Mouse (Mus musculus) heart, postnatal 14 days (tissue): ENCODE results near the gene Fancd2os. TPM values are rescaled to one million over a fixed set of nuclear protein-coding genes. Genes with fewer than 3 reads are reported as not detected.

ENCODE experiments used
- DNase-seq, 2 experiments: peaks; one replicate each; pipeline ENCODE4 v3.0.0; 2021 to 2022
- intact Hi-C: fragments of 180-260 bp; cut with DNase I; formaldehyde crosslinking; loops from one replicate; pipeline ENCODE4 v1.15.1; 2025
- long read RNA-seq, 2 experiments: library from polyadenylated mRNA; stranded (forward); transcript quantifications; one replicate each; pipeline ENCODE4 v2.0.0; 2021
- total RNA-seq, 2 experiments: library from RNA; stranded (reverse); gene quantifications; 2 replicates each; pipeline ENCODE4 v1.2.3; 2021

The Fancd2os gene
- total RNA-seq: not detected
- long read RNA-seq, experiment 1: 0 reads
- long read RNA-seq, experiment 2: 0 reads

DNA sequence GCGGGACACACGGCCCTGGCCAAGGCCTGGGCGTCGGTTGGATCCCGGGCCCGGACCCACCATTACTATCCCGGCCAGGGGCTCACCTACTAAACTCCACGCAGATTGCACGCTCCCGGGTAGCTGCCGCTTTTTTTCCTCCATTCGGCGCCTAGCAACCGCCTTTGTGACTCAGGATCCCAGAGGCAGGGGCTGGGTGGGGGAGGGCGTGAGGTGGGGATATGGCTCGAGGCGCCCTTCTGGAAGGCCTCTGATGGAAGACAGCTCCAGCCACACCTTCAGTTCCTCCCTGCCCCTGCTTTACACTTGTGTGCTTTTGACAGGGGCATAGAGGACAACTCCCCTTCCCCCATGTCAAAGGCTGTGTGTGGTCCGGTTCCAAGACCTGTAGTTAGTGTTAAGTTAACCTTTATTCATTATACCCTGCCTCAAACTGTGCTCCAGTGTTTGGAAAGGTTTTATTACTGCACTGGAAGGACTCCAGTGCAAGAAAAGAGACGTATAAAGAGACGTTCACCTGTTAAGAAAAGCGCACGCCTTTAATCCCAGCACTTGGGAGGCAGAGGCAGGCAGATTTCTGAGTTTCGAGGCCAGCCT, at the start of gene Fancd2os:
Fancd2os (minus strand) TSS at position 173 of the 597 bp plus-strand sequence.
- no peak for DNase-seq
- intact Hi-C loops: no loop called here

DNA sequence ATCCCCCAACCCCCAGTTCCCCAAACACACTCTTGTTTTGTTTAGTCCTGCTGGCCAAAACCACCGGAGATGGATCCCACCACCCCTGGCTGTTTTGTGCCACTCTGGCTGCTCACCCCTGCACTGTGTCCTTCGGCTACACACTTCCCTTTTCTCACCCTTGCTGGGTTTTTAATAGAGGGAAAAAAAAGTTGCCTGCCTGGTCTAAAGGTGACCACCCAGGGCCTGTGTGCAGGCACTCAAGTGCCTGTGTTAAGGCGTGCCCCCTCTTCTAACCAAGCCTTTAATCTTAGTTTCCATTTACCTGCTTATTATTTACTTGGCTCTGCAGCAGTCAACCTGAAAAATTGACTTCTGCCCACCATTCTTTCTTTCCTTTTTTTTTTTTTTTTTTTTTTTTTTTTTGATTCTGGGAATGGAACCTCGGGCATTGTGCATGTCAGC, 49.7 kb upstream of the Fancd2os start:
- no peak for DNase-seq
- intact Hi-C loops: no loop called here

DNA sequence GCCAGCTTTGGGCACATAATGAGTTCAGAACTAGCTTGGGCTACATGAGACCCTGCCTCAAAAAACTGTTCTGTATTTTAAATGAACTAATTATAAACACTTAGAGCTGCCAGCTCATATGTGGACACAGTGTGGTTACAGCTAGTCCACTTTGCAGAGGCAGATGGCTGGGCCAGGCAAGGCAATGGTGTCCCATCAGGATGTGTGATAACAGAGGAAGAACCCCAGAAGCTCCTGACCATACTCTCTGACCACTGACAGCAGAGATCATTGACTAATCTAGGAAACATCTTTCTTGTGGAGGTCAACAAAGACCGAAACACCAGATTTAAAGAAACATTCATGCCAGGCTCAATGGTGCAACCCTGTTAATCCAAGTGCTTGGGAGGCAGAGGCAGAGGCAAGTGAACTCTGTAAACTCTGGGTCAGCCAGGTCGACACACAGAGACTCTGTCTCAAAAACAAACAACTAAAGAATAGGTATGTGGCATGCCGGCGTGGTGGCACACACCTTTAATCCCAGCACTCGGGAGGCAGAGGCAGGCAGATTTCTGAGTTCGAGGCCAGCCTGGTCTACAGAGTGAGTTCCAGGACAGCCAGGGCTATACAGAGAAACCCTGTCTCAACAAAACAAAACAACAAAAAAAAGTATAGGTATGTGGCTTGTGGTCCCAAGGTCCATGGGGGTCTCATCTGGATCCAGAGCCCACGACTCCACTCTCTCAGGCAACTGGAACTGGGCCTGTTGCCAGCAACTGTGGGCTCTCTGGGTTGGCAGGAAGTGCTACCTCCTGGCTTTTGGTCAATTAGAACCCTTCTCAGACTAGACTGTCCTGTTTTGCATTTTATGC, 49.1 kb upstream of the Fancd2os start:
- no peak for DNase-seq
- intact Hi-C loops: no loop called here

DNA sequence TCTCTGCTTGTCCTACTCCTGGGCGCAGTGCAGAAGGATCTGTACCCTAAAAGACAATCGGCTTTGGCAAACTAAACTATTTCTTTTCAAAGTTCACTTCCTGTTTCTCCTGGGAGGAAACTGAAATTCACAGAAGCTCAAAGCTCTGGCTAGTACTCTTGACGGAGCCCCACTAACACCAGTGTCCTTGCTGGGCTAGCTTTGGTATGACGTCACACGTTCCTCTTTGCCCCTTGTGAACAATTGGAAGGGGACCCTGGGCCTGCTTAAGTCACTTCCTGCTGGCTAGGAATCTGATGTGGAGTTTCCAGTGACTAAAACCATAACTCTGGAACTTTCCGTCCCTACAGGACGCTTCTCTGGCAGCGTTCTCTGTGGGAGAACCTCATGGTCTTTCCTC, 44.3 kb upstream of the Fancd2os start:
- intact Hi-C loops: no loop called here
- DNase-seq: peak; percentile 56

DNA sequence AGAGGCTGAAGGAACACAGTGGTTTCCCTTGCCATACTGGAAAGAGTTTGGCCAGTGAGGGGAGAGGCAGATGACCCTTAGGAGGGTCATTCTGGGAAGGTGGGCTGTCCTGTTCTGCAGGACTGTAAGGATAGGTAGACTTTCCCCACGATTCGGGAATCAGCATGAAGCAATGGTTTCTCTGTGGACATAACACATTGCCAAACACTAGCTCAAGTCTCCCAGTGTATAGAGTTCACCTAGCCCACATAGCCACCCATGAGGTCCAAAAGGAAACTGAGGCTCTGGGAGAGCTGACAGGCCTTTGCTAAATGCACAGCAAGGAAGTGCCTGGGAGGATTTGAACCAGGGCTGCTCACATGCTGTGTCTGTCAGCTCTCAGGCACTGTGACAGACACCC, 43.5 kb upstream of the Fancd2os start:
- no peak for DNase-seq
- intact Hi-C loops: no loop called here

DNA sequence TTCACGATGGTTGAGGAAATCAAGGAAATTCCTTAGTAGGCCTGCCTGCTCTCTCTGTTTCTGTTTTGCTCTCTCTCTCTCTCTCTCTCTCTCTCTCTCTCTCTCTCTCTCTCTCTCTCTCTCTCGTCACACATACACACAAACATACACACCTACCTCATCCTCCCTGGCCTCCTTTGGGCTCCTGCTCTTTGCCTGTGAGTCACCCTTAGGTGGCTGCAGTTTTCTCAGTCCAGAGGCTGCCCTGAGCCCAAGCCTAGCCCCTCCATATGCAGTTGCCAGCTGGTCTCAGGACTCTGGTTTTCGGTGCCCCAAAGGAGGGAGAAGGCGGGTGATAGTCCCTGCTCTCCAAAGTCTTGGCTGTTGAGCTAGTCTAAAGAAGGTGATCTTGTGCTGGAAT, 42.5 kb upstream of the Fancd2os start:
- intact Hi-C loops: no loop called here
- DNase-seq: no peak

DNA sequence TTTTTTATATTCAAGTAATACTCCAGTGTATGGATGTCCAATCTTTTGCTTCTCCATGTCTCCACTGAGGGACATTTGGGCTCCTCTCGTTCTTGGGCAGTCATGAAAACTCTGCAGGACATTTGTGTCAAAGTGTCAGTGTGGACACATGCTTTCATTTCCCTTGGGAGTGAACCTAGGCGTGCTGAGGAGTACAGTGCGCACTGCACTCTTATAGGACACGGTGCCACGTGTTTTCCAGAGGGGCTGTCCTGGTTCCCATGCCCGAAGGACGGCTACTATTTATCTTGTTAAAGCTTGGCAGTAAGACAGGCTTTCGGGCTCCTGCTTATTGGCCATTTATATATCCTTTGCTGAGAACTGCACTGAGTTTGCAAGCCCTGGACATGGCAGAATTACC, 42.1 kb upstream of the Fancd2os start:
- DNase-seq: no peak
- intact Hi-C loops: no loop called here

DNA sequence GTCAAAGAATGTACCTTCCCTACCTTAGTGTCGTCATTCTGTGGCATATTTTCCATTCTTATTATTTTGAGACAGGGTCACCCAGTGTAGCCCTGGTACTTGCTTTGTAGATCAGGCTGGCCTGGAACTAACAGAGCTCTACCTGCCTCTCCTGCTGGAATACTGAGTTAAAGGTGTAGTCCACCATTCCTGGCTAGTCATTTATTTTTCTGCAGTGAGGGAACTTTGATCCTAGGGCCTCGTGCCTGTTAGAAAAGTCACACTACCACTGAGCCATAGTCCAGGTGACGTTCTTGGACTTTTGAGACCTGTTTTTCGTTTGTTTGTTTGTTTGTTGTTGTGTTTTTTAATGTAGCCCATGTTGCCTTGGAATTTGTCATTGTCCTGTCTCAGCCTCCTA, 38.7 kb upstream of the Fancd2os start:
- intact Hi-C loops: loop anchor here (2.0 kb wide), 1 partner anchor 58 kb away; the partner anchor contains the start of gene Tatdn2
- DNase-seq: no peak

DNA sequence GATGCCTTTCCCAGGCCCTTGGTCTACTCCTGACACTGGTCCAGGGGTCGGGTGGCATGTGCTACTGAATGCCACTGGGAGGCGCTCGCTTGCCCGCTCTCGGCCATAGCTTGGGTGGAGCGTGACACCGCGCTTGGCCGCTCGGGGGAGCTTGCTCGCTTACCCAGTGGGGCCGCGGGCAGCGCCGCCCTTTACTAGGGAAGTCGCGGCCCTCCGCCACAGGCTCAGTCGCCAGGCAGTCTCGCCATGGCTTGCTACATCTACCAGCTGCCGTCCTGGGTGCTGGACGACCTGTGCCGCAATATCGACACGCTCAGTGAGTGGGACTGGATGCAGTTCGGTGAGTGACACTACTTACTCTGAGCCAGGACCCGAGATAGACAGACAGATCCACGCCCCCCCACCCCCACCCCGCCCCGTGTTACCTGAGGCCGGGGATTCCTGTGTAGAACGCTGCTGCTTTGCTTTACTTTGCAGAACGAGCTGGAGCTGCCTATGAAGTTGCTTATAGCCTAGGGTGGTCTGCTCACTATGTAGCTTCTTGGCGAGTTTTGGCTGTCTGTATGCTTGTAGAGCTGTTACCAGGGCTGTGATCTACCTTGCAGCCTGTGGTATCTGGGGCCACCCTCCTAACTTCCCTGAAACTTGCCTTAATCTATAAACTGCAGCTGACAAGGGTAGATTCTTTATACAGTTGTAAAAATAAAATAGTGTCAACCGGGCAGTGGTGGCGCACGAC, 38.0 kb upstream of the Fancd2os start, which contains the start of gene Irak2:
Irak2 (plus strand) TSS at position 166 of the 739 bp plus-strand sequence.
- intact Hi-C loops: loop anchor here (1.0 to 2.0 kb wide), 2 partner anchors 43 to 58 kb away; partner anchors contain the start of gene Tatdn2
- DNase-seq: peak; percentile 97 to 98

DNA sequence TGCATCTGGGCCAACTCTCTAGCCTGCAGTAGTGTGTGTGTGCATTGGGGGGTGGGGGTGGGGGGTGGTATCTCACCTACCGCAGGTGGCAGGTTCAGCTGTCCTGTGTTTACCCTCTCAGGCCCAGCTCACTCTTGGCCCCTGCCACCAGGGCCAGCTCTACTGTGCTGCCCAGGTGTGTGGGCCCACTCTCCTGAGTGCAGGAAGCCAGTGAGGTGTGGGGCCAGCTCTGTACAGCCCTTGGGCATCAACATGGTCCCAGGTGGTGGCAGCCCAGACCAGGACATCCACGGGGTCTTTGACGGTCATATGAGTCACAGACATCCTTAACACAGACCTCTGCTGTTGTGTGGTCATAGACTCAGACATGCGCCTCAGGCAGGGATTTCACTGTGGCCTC, 32.3 kb upstream of the Fancd2os start:
- intact Hi-C loops: no loop called here
- no peak for DNase-seq

DNA sequence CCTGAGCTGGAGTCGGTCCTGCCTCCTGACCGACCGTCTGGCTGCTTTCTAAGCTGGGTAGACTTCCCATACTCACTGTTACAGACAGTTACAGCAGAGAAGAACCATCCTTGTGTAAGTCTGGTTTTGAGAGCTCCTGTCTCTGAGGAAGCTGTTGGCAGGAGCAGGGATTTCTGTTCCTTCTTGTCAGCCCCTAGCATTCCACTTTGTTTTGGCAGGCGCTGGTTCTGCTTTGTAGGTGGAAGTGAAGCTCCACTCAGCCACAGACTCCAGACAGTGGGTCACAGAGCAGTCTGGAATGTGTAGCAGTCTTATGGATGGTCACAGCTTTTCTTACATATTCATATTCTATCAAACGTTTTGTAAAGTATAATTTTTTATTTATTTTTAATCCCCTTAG, 29.8 kb upstream of the Fancd2os start:
- intact Hi-C loops: no loop called here
- no peak for DNase-seq

DNA sequence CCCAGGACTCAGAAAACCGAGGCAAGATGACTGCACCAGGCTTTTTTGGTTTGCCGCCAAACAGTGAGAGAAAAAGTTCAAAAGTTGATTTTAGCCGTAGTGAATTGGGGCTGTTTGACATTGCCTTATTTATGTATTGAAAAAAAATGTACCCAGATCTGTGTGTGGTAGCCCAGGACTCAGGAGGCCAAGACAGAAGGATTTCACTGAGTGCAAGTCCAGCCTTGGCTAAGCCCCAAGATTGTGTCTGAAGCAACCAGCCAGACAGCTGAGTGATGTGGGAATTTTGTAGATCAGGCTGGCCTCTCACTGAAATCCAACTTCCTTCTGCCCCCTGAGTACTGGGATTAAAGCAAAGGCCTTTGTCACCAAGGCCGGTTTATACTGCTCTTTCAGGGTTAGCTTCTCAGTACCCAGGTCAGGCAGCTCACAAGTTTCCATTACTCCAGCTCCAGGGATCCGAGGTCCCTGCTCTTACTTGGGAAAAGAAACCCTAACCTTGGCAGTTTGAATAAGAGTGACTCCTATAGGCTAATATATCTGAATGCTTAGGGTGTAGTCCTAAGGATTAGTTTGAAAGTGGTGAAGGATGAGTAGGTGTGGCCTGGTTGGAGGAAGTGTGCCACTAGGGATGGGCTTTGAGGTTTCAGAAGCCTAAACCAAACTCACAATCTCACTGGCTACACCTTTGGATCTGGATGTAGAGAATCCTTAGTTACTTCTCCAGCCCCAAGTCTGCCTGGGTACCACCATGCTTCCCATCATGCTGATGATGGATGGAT, 24.7 kb upstream of the Fancd2os start:
- no peak for DNase-seq
- intact Hi-C loops: no loop called here

DNA sequence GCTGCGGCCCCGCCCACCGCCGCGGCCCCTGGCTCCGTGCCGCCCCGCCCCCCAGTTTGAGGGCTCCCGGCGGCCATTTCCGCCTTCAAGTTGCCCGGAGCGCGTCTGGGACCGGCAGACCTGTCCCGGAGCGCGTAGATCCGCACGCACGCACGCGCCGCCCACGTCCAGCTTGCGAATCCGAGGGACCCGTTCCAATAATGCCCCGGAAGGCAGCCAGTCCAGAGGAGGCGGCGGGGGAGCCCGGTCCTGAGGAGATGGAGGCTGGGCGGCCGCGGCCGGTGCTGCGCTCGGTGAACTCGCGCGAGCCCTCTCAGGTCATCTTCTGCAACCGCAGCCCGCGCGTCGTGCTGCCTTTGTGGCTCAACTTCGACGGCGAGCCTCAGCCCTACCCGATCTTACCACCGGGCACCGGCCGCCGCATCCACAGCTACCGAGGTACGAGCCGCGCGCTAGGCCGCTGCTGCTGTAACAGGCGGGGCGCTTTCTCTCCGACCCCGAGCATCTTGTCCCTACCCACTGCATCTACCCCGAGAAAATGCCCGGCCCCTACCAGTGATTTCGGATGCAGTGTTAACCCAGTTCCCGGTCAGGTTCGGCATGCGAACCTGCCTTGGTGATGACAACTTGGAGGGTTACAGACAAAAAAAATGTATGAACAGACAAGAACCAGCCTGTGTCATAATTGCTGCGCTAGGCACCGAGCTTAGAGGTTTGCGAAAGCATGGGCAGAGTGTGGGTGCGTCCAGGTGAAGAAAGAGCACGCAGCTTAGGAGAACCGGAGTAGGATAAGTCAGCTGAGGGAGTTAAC, 23.6 kb upstream of the Fancd2os start, which contains the start of gene Vhl:
Vhl (plus strand) TSS at position 19 of the 811 bp plus-strand sequence.
- peak; percentile 90 for DNase-seq
- intact Hi-C loops: no loop called here

DNA sequence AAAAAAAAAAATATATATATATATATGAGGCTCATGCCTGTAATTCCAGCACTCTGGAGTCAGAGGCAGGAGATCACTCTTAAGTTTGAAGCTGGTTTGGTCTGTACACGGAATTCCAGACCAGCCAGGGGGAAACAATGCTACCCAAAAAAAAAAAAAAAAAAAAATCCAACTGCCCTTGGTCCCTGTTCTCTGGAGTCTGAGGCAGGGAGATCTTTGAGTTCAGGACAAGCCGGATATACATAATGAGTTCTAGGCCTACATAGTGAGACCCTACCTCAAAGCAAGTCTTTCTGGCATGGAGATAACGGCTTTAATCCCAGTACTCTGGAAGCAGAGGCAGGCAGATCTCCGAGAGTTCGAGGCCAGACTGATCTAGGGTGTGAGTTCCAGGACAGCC, 22.9 kb upstream of the Fancd2os start:
- no peak for DNase-seq
- intact Hi-C loops: no loop called here

DNA sequence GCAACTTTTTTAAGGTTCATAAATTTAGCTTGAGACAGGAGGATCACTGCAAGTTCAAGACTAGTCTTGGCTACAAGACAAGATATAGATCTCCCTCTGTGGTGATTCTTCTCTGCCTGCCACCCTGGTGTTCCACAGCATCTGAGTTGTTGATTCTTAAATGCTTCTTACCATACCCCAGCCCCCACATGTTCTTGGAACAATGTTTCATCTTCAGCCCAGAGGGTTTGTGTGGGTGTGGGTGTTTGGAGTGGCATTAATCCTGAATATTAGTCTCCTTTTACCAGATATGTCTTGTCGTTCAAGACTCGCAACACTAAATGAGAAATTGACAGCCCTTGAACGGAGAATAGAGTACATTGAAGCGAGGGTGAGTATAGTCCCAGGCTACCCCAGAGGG, 15.0 kb upstream of the Fancd2os start:
- DNase-seq: no peak
- intact Hi-C loops: no loop called here

DNA sequence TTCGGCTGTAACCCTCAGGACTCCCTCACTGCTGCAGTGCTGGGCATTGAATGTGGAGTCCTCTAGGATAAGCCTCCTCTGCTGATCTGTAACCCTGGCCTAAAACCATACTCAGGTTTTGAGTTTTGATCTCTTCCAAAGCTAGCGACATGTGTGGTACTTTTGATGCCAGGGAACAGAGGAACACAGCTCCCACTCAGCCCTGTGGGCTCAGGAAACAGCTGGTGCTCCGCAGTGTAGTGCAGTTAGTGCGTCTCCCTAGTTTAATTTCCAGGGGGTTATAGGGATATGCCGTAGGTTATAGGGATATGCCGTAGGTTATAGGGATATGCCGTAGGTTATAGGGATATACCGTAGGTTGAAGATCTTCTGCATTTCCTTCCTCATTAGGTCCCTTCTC, 14.5 kb upstream of the Fancd2os start:
- DNase-seq: no peak

DNA sequence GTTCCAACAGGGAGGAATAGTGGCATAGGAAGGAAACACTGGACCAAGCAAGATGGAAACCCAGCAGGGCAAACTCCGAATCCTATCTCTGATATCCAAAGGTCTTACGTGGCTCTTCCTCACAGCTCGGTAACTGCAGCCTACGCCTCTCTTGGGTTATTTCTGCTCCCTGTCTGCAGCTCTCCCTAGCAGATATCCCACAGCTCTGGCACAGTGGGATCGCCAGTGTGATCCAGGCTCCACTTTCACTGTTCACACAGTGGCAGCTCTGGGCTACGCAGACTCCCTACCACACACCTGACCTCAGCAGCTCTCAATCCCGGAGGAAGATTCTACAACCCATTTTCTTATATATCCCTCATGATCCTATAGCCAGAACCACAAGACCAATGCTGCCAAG, 13.6 kb upstream of the Fancd2os start:
- intact Hi-C loops: no loop called here
- DNase-seq: no peak

More for the DNA sequence above, 14.5 kb upstream of the Fancd2os start:
- intact Hi-C loops: no loop called here

DNA sequence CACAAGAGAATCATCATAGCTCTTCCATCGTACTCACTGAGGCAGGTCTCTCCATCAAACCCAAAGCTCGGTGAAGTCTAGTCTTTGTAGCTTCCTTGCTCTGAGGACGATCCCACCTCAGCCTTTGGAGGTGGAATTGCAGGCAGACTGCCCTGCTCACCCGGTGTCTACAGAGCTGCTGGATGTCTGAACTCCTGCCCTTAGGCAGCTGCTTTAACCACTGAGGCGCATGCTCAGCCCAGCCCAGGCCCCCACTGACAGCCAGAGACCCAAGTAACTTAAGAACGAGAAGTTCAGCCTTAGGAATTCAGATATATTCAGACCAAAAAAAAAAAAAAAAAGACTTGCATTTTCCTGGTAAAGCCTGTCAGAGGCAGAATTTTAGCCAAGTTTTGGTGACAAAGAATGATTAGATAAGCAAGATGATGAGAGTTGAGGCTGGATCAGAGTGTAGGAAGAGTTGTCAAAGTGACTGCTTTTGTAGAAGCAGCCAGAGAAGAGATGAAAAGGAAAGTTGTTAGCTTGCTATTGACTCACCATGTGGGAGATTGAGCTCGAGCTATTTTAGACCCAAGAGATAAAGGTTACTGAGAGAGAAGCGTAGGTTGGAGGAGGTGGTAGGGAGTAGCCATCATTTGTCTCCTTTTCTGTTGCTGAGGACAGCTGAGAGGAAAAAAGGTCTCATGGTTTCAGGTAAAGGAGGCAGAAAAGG, 11.9 kb upstream of the Fancd2os start:
- intact Hi-C loops: no loop called here
- DNase-seq: peak; percentile 16 to 23

DNA sequence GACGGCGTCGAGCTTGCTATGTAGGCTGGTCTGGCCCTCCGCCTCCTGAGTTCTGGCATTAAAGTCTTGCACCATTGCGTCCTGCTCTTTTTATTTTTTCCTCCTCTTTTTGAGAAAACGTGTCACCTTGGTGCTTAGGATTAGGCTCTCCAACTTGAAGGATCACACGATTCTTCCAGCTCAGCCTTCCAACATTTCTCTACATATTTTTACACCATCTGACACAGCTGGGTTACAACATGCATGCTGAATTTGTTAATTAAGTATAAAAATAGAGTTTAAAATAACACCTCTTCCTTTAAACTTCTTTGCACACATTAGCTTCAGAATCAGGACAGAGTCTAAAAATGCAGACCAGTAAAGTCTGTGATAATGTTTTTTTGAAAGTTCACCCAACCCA, 8.8 kb upstream of the Fancd2os start:
- DNase-seq: no peak
- intact Hi-C loops: loop anchor here (5.0 kb wide), 1 partner anchor 77 kb away; the partner anchor contains the start of genes Emc3 and Fancd2
